Mouse (Mus musculus) adrenal gland (tissue): Measurements from ENCODE around the gene Gm498.

Experiments
- intact Hi-C: fragments of 180-260 bp; cut with DNase I; formaldehyde crosslinking; loops from one replicate; pipeline ENCODE4 v1.15.1; 2025
- long read RNA-seq, 2 experiments: library from polyadenylated mRNA; unstranded; transcript quantifications; one replicate each; pipeline ENCODE4 v2.0.0; 2020; ENCODE audit warnings: borderline replicate concordance in 1 of 2; ENCODE audit not compliant: insufficient replicate concordance in 1 of 2

The Gm498 gene
- long read RNA-seq, experiment 1 = 0 reads
- long read RNA-seq, experiment 2 = 0 reads

- intact Hi-C loops = no loop called here
Measured at GRCm38 (mm10) chr7:143866538-143866937, at the start of gene Gm498. Gm498 (plus strand) TSS chr7:143866838.

DNA sequence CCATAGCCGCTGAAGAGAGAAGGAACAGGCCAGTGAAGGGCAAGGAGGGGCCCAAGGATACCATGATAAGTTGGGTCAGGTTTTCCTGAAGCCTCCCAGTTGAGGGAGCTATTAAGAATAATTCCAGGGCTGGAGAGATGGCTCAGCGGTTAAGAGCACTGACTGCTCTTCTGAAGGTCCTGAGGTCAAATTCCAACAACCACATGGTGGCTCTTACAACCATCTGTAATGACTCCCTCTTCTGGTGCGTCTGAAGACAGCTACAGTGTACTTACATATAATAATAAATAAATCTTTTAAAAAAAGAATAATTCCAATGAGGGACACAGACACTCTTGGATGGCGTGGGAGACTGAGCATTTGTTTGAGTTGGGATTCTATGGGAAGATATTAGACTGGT lies 47.4 kb upstream of the Gm498 start:
- intact Hi-C loops = no loop called here

- intact Hi-C loops = loop anchor here (5.0 kb wide), 1 partner anchor 86 kb away; no protein-coding TSS in a partner anchor
Measured at GRCm38 (mm10) chr7:143821241-143821640, 45.4 kb upstream of the Gm498 start.

DNA sequence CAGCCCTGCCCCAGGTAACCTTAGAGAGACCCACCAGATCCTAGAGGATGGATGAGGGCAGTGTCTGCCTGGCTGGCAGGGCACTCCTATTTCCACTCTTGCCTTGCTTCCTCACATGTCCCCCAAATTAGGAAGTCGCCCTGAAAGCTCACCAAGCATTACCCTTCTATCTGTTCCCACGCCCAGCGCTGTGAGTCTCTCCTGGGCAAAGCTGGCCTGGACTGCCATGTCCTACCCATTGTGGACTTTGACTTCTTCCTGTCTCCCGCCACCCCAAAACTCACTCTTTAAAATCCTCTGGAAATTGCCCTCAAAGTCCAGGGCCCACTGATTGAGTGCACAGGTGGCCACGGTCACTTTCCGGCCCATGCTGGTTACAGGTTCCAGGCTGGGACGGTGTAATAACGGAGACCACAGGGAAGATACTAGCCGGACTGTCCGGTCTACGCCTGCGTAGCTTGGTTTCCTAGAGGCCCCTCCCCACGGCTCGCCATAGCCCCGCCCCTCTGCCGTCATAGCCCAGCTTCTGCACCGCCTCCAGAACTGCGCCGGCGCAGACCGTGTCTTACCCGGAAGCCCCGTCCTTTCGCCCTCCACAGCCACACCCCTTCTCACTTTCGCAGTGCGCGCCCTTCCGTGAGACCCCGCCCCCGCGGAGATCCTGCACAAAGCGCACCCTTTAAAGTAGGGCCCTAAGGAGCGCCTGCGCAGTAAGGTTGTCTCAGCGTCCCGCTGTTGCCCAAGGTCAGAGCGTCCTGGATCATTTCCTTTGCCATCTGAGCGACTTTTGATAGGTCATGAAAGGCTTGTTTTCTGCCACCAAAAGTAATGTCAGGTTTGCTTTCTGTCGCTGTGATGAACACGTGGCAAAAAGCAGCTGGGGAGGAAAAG lies 44.0 kb upstream of the Gm498 start, which contains the start of the genes Nadsyn1 and Dhcr7:
Gene Nadsyn1 (minus strand): TSS at position 475 of the 891 bp plus-strand sequence.
Gene Dhcr7 (plus strand): TSS at position 771 of the 891 bp plus-strand sequence.
- intact Hi-C loops = loop anchor here (5.0 kb wide), 1 partner anchor 85 kb away; no protein-coding TSS in a partner anchor

GRCm38 (mm10) chr7:143823266-143823605 lies 43.4 kb upstream of the Gm498 start:
- intact Hi-C loops = loop anchor here (5.0 kb wide), 1 partner anchor 84 kb away; no protein-coding TSS in a partner anchor

GRCm38 (mm10) chr7:143826985-143827384 lies 39.7 kb upstream of the Gm498 start:
- intact Hi-C loops = no loop called here

DNA sequence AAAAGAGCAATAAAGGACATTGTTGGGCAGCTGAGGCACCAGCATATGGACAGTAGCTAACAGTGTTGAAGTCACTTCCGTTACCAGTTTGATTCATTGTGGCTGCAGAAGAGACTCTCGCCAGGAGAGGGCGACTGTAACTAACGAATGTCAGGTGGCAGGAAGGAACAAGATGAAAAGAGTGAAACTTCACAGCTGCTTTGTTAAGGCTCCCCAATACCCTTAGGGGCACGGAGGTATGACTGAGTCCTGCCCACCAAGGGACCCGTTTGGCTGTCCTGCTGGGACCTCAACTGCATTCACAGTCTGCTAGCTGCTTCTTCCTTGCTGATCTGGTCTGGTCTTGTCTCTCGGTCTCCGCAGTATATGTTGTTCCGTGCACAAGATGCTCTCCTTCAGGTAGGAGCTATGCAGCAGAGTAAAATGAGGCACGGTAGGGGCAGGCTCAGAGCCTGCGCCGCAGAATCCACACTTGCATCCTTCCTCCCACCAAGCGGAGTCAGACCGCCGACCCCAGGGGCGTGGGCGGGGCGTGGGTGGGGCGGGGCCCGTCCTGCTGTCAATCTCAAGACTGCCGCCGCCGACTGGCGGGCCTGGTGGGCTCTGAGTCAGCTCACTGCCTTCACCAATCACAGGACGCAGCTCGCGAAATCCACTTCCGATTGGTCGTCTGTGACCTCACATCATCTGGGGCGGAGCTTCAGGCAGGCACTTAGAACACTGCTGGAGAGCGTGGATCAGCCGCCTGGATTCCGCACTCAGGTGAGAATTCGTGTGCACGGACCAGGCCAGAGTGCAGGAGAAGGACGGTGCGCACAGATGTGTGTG lies 36.9 kb upstream of the Gm498 start:
- intact Hi-C loops = no loop called here

DNA sequence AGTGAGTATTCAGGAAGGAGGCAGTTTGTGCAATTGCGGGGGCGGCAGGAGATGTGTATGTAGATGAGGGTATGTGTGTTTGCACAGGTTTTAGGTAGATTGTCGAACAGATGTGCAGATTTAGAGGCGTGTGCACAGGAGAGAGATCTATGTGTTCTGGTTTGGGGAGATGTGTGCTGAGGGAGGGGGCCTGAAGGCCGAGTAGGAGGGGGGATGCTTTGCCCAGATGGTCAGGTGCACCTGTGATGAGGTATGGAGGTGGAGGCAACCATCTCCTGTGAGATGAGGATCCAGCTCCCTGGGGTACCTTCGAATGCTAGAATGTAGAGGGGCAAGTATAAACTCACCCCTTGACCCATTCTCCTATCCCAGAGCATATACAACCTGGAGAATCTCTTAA lies 36.2 kb upstream of the Gm498 start:
- intact Hi-C loops = no loop called here

DNA sequence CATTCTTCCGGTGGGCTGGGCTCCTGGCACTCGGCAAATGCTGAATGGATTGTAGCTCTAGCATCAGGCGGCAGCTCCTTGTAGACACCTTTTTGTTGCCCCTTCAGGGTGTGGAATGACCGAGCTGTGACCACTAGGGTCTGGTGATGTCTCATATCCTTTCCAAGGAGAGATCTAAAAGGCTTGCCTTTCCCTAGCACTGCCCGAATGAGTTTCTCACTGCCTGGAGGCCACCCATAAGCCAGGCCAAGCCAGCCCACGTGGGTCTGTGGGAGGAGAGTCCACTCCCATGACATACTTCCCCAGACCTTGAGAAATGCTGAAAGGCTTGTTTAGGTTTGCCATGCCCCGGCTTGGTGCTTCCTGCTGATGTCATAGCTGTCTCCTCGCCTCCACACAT lies 34.4 kb upstream of the Gm498 start:
- intact Hi-C loops = no loop called here

- intact Hi-C loops = no loop called here
Measured at GRCm38 (mm10) chr7:143832611-143833010, 34.0 kb upstream of the Gm498 start.

DNA sequence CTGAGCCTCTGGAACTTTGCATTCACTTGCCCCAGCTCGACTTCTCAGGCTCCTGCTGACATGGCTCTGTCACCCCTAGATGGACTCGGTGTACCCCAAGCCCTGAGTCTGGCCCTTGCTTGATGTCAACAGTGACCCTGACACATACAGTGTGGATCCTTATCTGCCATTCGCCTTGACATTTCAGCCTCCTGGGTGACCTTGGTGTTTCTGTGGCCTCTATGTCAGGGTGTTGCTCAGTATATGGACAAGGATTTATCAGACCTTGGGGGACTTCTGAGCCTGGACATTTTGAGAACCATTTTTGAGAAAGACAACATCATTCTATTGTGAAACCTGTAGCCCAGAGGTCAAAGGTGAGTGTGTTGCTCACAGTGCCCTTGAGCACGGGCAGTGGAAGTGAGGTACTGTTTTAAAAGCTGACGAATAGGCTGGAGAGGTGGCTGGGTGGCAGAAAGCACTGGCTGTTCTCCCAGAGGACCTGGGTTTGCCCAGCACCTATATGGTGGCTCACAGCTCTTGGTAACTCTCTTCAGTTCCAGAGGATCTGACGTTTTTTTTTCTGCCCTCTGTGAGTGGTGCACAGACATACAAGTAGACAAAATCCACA lies 33.0 kb upstream of the Gm498 start:
- intact Hi-C loops = no loop called here

DNA sequence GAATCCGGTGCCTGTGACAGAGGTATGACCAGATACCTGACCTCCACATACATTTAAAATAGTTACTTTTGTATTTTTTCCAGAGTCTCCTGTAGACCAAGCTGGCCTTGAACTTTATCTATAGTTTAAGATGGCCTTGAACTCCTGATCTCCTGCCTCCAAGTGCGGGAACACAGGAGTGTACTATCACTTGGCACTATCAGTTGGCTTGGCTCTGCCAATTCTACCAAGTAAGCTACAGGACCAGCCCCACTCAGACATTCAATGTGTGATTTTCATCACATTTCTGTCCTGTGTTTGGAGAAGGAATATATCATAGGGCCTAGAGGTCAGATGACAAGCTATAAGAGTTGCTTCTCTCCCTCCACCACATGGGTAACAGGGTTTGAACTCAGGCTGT lies 32.3 kb upstream of the Gm498 start:
- intact Hi-C loops = no loop called here

GRCm38 (mm10) chr7:143834972-143835371 lies 31.7 kb upstream of the Gm498 start:
- intact Hi-C loops = no loop called here

DNA sequence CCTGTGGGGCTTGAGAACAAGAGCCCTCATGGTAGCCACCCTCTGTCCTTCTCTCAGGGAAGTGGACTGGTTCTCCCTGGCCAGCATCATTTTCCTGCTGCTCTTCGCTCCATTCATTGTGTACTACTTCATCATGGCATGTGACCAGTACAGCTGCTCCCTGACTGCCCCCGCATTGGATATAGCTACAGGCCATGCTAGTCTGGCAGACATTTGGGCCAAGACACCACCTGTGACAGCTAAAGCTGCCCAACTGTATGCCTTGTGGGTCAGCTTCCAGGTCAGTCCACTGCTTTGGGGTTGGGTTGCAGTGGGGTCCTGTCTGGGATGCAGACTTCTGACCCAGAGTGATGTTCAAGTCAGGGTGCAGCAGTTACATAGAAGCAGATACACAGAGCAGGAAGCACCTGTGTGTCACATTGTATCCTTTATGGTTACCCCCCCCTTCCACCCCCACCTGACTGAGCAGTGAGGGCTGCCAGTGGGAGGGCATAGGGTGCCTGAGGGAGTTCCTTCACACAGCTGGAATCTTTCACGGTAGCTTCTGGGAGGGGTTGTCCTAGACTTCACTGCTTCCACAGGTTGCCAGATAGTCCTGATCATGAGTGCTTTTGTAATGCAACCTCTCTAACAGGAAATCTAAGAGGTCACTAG lies 28.8 kb upstream of the Gm498 start:
- intact Hi-C loops = no loop called here

DNA sequence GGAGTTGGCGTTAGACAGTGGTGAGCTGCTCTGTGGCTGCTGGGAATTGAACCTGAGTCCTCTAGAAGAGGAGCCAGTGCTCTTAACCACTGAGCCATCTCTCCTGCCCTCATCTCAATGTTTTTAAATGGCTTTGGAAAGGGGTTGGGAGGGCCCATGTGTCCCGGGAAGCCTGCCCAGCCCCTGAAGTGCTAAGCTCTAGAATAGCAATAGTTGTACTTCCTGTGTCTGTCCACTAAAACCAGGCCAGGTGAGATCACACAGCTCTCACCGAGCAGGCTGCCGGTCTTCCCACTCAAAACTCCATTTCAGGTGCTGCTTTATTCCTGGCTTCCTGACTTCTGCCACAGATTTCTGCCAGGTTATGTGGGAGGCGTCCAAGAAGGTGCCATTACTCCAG lies 26.5 kb upstream of the Gm498 start:
- intact Hi-C loops = no loop called here

DNA sequence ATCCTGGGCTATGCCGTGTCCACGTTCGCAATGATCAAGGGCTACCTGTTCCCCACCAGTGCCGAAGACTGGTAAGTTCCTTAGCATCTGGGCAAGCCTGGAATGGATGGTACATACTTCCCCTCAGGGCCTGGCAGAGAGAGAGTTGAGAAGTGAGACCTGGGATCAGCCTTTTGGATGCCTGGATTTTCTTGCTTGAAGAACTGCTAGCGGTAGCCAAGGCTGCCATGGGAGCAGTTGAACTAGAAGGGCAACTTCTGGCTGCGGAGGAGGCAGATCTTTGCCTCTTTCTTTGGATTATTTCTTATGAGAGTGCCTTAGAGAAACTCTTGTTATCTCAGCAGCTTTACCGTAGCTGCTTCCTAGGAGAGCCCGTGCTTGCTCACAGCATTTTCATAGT lies 25.3 kb upstream of the Gm498 start:
- intact Hi-C loops = no loop called here

DNA sequence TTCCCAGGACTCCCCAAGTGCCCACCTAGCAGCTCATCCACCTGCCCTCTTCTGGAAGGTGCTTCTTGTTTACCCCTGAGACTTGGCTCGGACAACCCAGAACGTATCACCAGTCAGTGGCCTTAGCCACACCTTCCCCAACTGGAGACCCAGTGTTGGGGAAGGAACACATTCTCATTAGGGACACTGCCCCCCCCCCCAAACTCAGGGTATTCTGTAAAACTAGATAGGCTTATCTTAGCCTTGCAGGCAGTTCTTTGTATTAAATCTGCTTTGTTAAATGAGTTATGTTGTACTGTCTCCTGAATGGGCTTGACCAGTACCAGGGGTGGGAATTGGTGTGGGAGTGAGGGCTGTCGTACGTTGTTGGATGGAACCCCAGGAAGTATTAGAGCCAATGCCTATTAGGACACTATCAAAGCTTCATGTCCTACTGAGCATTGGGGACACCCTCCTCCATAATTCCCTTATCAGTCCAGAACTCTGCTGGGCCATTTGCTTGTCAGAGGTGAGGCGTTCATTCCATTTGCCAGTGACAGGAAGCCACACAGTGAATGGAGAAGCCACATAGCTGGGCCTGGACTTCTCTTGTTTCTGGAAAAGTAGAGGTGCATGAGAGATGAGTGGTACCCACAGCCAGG lies 18.4 kb upstream of the Gm498 start:
- intact Hi-C loops = no loop called here

GRCm38 (mm10) chr7:143848768-143849482 lies 17.7 kb upstream of the Gm498 start:
- intact Hi-C loops = no loop called here

DNA sequence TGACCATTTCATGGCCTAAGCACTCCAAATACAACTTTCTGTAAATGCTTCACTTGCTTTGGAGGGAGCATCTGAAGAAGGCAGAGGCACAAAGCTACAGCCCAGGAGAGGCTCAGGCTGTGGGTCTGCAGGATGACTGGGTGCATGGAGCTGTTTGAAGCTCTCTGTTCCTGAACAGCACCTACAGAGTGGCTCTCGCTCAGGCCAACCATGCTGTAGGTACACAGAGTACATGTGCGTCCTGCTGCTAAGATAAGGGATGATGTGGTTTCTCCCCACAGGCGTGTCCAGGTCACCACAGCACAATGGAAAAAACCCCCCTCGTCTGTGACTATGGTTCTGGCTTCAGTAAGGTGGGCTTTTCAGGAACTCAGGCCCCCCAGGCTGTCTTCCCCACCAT lies 2.2 kb downstream of the Gm498 start:
- intact Hi-C loops = no loop called here

GRCm38 (mm10) chr7:143883717-143884116 lies 17.1 kb downstream of the Gm498 start:
- intact Hi-C loops = no loop called here
